Mouse (Mus musculus) MEL (cell line): ENCODE results near the gene Ehbp1l1. TPM values are rescaled to one million over a fixed set of nuclear protein-coding genes. Genes with fewer than 3 reads are reported as not detected.

Experiments
- DNase-seq: peaks from one replicate; pipeline ENCODE4 v3.0.0; 2011; ENCODE audit warnings: low read depth, low spot score
- H3K27ac ChIP-seq: 2 replicates; pipeline ENCODE4 v1.5.1; 2012; ENCODE audit warnings: low read depth, mild to moderate bottlenecking, control low read depth, low read length, moderate library complexity; ENCODE audit not compliant: control insufficient read depth
- H3K27me3 ChIP-seq, 2 experiments: fragments of 150-350 bp in 1 of 2; sonication (generic) in 1 of 2; 2 replicates each; pipeline ENCODE4 v1.6.1; 2012; ENCODE audit warnings: low read length in 2 of 2, mild to moderate bottlenecking in 2 of 2, improper control_type of control experiment in 1 of 2, moderate library complexity in 1 of 2; ENCODE audit not compliant: insufficient read depth in 2 of 2, control insufficient read depth in 1 of 2
- H3K36me3 ChIP-seq, 2 experiments: 2 replicates each; pipeline ENCODE4 v1.6.1; 2012 to 2014; ENCODE audit warnings: low read length in 2 of 2, improper control_type of control experiment in 1 of 2, inconsistent platforms in 1 of 2, mild to moderate bottlenecking in 1 of 2; ENCODE audit not compliant: insufficient read depth in 2 of 2, control insufficient read depth in 1 of 2
- H3K4me1 ChIP-seq, 2 experiments: fragments of 150-350 bp in 1 of 2; sonication (generic) in 1 of 2; 2 replicates each; pipeline ENCODE4 v1.6.1; 2012; ENCODE audit warnings: low read length in 2 of 2, improper control_type of control experiment in 1 of 2, mild to moderate bottlenecking in 1 of 2; ENCODE audit not compliant: insufficient read depth in 2 of 2, control insufficient read depth in 1 of 2
- H3K4me3 ChIP-seq, 2 experiments: fragments of 150-350 bp in 1 of 2; sonication (generic) in 1 of 2; 2 replicates each; pipeline ENCODE4 v1.5.1; 2012; ENCODE audit warnings: low read depth in 2 of 2, low read length in 2 of 2, mild to moderate bottlenecking in 2 of 2, moderate library complexity in 2 of 2, control low read depth in 1 of 2, improper control_type of control experiment in 1 of 2; ENCODE audit not compliant: control insufficient read depth in 1 of 2, insufficient read depth in 1 of 2
- H3K79me2 ChIP-seq: 2 replicates; pipeline ENCODE4 v1.6.1; 2012; ENCODE audit warnings: mild to moderate bottlenecking, low read length, moderate library complexity; ENCODE audit not compliant: control insufficient read depth, poor library complexity, insufficient read depth
- H3K9ac ChIP-seq: 2 replicates; pipeline ENCODE4 v1.6.1; 2012; ENCODE audit warnings: low read depth, mild to moderate bottlenecking, control low read depth, low read length, moderate library complexity; ENCODE audit not compliant: control insufficient read depth, poor library complexity, severe bottlenecking
- H3K9me3 ChIP-seq: fragments of 150-350 bp; sonication (generic); replicated peaks from 2 replicates; pipeline ENCODE4 v1.6.1; 2012; ENCODE audit warnings: mild to moderate bottlenecking, low read length, improper control_type of control experiment, moderate library complexity; ENCODE audit not compliant: insufficient read depth
- BHLHE40 ChIP-seq: IDR thresholded peaks from 2 replicates; pipeline ENCODE4 v1.6.1; 2012; ENCODE audit warnings: low read depth, mild to moderate bottlenecking, inconsistent platforms, low read length, improper control_type of control experiment, borderline replicate concordance
- E2F4 ChIP-seq: IDR thresholded peaks from 2 replicates; pipeline ENCODE4 v1.6.1; 2011; ENCODE audit warnings: low read depth, low read length, improper control_type of control experiment, borderline replicate concordance
- ELF1 ChIP-seq: IDR thresholded peaks from 2 replicates; pipeline ENCODE4 v1.6.1; 2014; ENCODE audit warnings: low read depth, mild to moderate bottlenecking, inconsistent platforms, low read length, improper control_type of control experiment, moderate library complexity
- EP300 ChIP-seq, 2 experiments: IDR thresholded peaks; 2 replicates each; pipeline ENCODE4 v1.6.1; 2011; ENCODE audit warnings: improper control_type of control experiment in 2 of 2, low read length in 2 of 2, low read depth in 1 of 2, mild to moderate bottlenecking in 1 of 2
- ETS1 ChIP-seq: IDR thresholded peaks from 2 replicates; pipeline ENCODE4 v1.6.1; 2012; ENCODE audit warnings: low read depth, mild to moderate bottlenecking, inconsistent platforms, low read length, improper control_type of control experiment, moderate library complexity
- JUND ChIP-seq: IDR thresholded peaks from 2 replicates; pipeline ENCODE4 v1.6.1; 2011; ENCODE audit warnings: low read depth, mild to moderate bottlenecking, improper control_type of control experiment, low read length
- MAFK ChIP-seq: IDR thresholded peaks from 2 replicates; pipeline ENCODE4 v1.6.1; 2011; ENCODE audit warnings: low read depth, mild to moderate bottlenecking, low read length, improper control_type of control experiment, borderline replicate concordance
- MAX ChIP-seq: IDR thresholded peaks from 2 replicates; pipeline ENCODE4 v1.6.1; 2011; ENCODE audit warnings: low read length, improper control_type of control experiment
- MEF2A ChIP-seq: IDR thresholded peaks from 2 replicates; pipeline ENCODE4 v1.6.1; 2014; ENCODE audit warnings: low read depth, mild to moderate bottlenecking, inconsistent platforms, low read length, improper control_type of control experiment; ENCODE audit not compliant: poor library complexity, insufficient replicate concordance, severe bottlenecking; ENCODE audit errors: extremely low read depth
- MXI1 ChIP-seq: IDR thresholded peaks from 2 replicates; pipeline ENCODE4 v1.6.1; 2011; ENCODE audit warnings: mild to moderate bottlenecking, low read depth, low read length, improper control_type of control experiment
- MYB ChIP-seq: IDR thresholded peaks from 2 replicates; pipeline ENCODE4 v1.6.1; 2011; ENCODE audit warnings: mild to moderate bottlenecking, low read depth, low read length, improper control_type of control experiment
- MYC ChIP-seq: IDR thresholded peaks from 2 replicates; pipeline ENCODE4 v1.6.1; 2011; ENCODE audit warnings: low read depth, mild to moderate bottlenecking, low read length, improper control_type of control experiment, moderate library complexity
- POLR2AphosphoS2 ChIP-seq: IDR thresholded peaks from 2 replicates; pipeline ENCODE4 v1.6.1; 2011; ENCODE audit warnings: low read length, improper control_type of control experiment
- POLR2AphosphoS5 ChIP-seq: IDR thresholded peaks from 2 replicates; pipeline ENCODE4 v1.6.1; 2012; ENCODE audit warnings: low read depth, borderline replicate concordance, mild to moderate bottlenecking, inconsistent platforms, low read length, moderate library complexity, mixed read lengths
- RAD21 ChIP-seq: IDR thresholded peaks from 2 replicates; pipeline ENCODE4 v1.6.1; 2011; ENCODE audit warnings: mild to moderate bottlenecking, low read depth, low read length, improper control_type of control experiment
- RCOR1 ChIP-seq: IDR thresholded peaks from 2 replicates; pipeline ENCODE4 v1.6.1; 2012; ENCODE audit warnings: low read depth, mild to moderate bottlenecking, inconsistent platforms, low read length, improper control_type of control experiment
- SIN3A ChIP-seq: IDR thresholded peaks from 2 replicates; pipeline ENCODE4 v1.6.1; 2012; ENCODE audit warnings: low read length, improper control_type of control experiment, inconsistent platforms
- TAL1 ChIP-seq: IDR thresholded peaks from 2 replicates; pipeline ENCODE4 v1.6.1; 2012; ENCODE audit warnings: mild to moderate bottlenecking, inconsistent platforms, low read length, moderate library complexity, mixed read lengths
- TBP ChIP-seq: IDR thresholded peaks from 2 replicates; pipeline ENCODE4 v1.8.0; 2011; ENCODE audit warnings: low read depth, low read length, improper control_type of control experiment
- USF1 ChIP-seq: IDR thresholded peaks from 2 replicates; pipeline ENCODE4 v1.6.1; 2014; ENCODE audit warnings: low read depth, mild to moderate bottlenecking, inconsistent platforms, low read length, improper control_type of control experiment, moderate library complexity
- ZKSCAN1 ChIP-seq: IDR thresholded peaks from 2 replicates; pipeline ENCODE4 v1.6.1; 2012; ENCODE audit warnings: low read depth, mild to moderate bottlenecking, inconsistent platforms, low read length, improper control_type of control experiment, moderate library complexity
- ZMIZ1 ChIP-seq: IDR thresholded peaks from 2 replicates; pipeline ENCODE4 v1.6.1; 2012; ENCODE audit warnings: low read depth, mild to moderate bottlenecking, inconsistent platforms, low read length, improper control_type of control experiment, moderate library complexity
- polyA plus RNA-seq, 2 experiments: library from polyadenylated mRNA; stranded (reverse) in 1 of 2; unstranded in 1 of 2; fragments of >175 nt in 1 of 2; fragments of >200 nt in 1 of 2; gene quantifications; 2 replicates each; pipeline versions ENCODE4 v1.2.1 to v1.2.4; 2012; ENCODE audit warnings: low replicate concordance in 2 of 2, low read depth in 1 of 2; ENCODE audit not compliant: insufficient read length in 2 of 2, insufficient read depth in 1 of 2, missing spikeins in 1 of 2
- total RNA-seq: library from RNA; depleted of rRNA; stranded (reverse); fragments of 300-350 nt; gene quantifications from 2 replicates; pipeline ENCODE4 v1.2.3, GENCODE M21; 2012

Gene Ehbp1l1
- total and polyA plus RNA-seq, 3 experiments = 63.2 to 113 (median 77.3) TPM

GRCm38 (mm10) chr19:5691601-5692000, 34.5 kb downstream of the Ehbp1l1 start:
- DNase-seq = no peak
- peaks cover 0 to 9% of the 10 kb centered on the region in 2 experiments; a peak in 1 of 4 replicates for H3K36me3 ChIP-seq
- no peak overlapping the region for H3K4me3 ChIP-seq
- no peaks in the 10 kb centered on the region for H3K27me3 ChIP-seq
- H3K9me3 ChIP-seq = no peaks in the 10 kb centered on the region
- no peak overlapping the region for H3K27ac ChIP-seq
- peaks cover 44% of the 10 kb centered on the region for H3K79me2 ChIP-seq
- H3K4me1 ChIP-seq = peaks cover 2 to 24% of the 10 kb centered on the region in 2 experiments; a peak in 3 of 4 replicates
- TF ChIP-seq MEF2A = no peak
- TF ChIP-seq MAFK = no peak
- no peak for TF ChIP-seq E2F4
- TF ChIP-seq USF1 = no peak
- TF ChIP-seq POLR2AphosphoS5 = no peak
- no peak for TF ChIP-seq ZMIZ1
- TF ChIP-seq ELF1 = no peak
- TF ChIP-seq BHLHE40 = no peak
- no peak for TF ChIP-seq POLR2AphosphoS2
- peak overlapping the region; percentile 21; the same call in 1 of the 2 replicates for H3K9ac ChIP-seq

GRCm38 (mm10) chr19:5690343-5690735, 35.8 kb downstream of the Ehbp1l1 start:
- Histone ChIP-seq H3K4me1 (peaks cover 2 to 24% of the 10 kb centered on the region in 2 experiments; a peak in 3 of 4 replicates), H3K36me3 (peaks cover 0 to 9% of the 10 kb centered on the region in 2 experiments; a peak in 2 of 4 replicates)
- no peak for DNase-seq

More at GRCm38 (mm10) chr19:5690343-5690735, 35.8 kb downstream of the Ehbp1l1 start:
- Histone ChIP-seq H3K79me2 (peaks cover 44% of the 10 kb centered on the region), H3K4me3 (peak overlapping the region; percentile 89 to 99), H3K27ac (no peak overlapping the region), H3K9me3 (no peaks in the 10 kb centered on the region), H3K27me3 (no peaks in the 10 kb centered on the region), H3K9ac (peak overlapping the region; percentile 91)
- no peak for TF ChIP-seq ETS1
- TF ChIP-seq RAD21 = no peak
- TF ChIP-seq SIN3A = no peak
- TF ChIP-seq EP300 (IDR thresholded peaks at IDR 0.05; ENCODE audit: low read depth in 1 of 2, low read length in 2 of 2) = no peak
- TF ChIP-seq MYC = no peak
- no peak for TF ChIP-seq ZMIZ1
- TF ChIP-seq TBP = no peak
- no peak for TF ChIP-seq JUND
- no peak for TF ChIP-seq MAX
- no peak for TF ChIP-seq TAL1
- no peak for TF ChIP-seq POLR2AphosphoS5
- no peak for TF ChIP-seq RCOR1
- TF ChIP-seq MYB = no peak
- TF ChIP-seq MXI1 = no peak
- TF ChIP-seq POLR2AphosphoS2 = no peak
- TF ChIP-seq ZKSCAN1 = no peak
